Mouse (Mus musculus) lung, embryonic 16.5 days (tissue): ENCODE results near the gene Stat5b. TPM values are rescaled to one million over a fixed set of nuclear protein-coding genes. Genes with fewer than 3 reads are reported as not detected.
A peak's percentile ranks its signal among the peaks of the same experiment; 100 is the strongest.

Source experiments
- ATAC-seq: fragments of 200-750 bp; cut with Nextera tagmentation; 2 replicates; pipeline ENCODE4 v1.8.0; 2017; ENCODE audit warnings: low read depth, mild to moderate bottlenecking, moderate library complexity
- H3K27ac ChIP-seq: fragments of 300-500 bp; sonication (generic); 2 replicates; pipeline ENCODE4 v1.5.1; 2014; ENCODE audit warnings: mild to moderate bottlenecking, control low read depth, low read length
- H3K27me3 ChIP-seq: fragments of 300-500 bp; sonication (generic); 2 replicates; pipeline ENCODE4 v1.6.1; 2014; ENCODE audit warnings: low read depth, low read length, mixed read lengths; ENCODE audit not compliant: control insufficient read depth, insufficient read depth
- H3K36me3 ChIP-seq: fragments of 300-500 bp; sonication (generic); 2 replicates; pipeline ENCODE4 v1.6.1; 2014; ENCODE audit warnings: low read length; ENCODE audit not compliant: control insufficient read depth, insufficient read depth
- H3K4me1 ChIP-seq: fragments of 300-500 bp; sonication (generic); replicated peaks from 2 replicates; pipeline ENCODE4 v1.6.1; 2014; ENCODE audit warnings: low read length, mixed read lengths; ENCODE audit not compliant: control insufficient read depth, insufficient read depth
- H3K4me2 ChIP-seq: fragments of 300-500 bp; sonication (generic); 2 replicates; pipeline ENCODE4 v1.6.1; 2014; ENCODE audit warnings: low read depth, low read length, control low read depth
- H3K4me3 ChIP-seq: fragments of 300-500 bp; sonication (generic); 2 replicates; pipeline ENCODE4 v1.5.1; 2014; ENCODE audit warnings: mild to moderate bottlenecking, low read length, control low read depth
- H3K9ac ChIP-seq: fragments of 300-500 bp; sonication (generic); 2 replicates; pipeline ENCODE4 v1.6.1; 2014; ENCODE audit warnings: low read length, control low read depth
- H3K9me3 ChIP-seq: fragments of 300-500 bp; sonication (generic); 2 replicates; pipeline ENCODE4 v1.6.1; 2016; ENCODE audit warnings: low read length; ENCODE audit not compliant: control insufficient read depth
- WGBS: fragments of 180-500 bp; shearing (Covaris S2); extraction: QIAGEN DNeasy Blood & Tissue Kit; methylation state at CpG from one replicate; pipeline ENCODE4 v1.1.7; 2014; 5-methylcytosine and 5-hydroxymethylcytosine counted together
- polyA plus RNA-seq: library from polyadenylated mRNA; unstranded; fragments of >200 nt; fragmentation: Nextera tagmentation; extraction: Ambion mirVana; gene quantifications from 2 replicates; pipeline ENCODE4 v1.2.1, GENCODE M21; 2015

Gene Stat5b
- polyA plus RNA-seq, 1 experiment from 2014 or later = 27.2 TPM

DNA sequence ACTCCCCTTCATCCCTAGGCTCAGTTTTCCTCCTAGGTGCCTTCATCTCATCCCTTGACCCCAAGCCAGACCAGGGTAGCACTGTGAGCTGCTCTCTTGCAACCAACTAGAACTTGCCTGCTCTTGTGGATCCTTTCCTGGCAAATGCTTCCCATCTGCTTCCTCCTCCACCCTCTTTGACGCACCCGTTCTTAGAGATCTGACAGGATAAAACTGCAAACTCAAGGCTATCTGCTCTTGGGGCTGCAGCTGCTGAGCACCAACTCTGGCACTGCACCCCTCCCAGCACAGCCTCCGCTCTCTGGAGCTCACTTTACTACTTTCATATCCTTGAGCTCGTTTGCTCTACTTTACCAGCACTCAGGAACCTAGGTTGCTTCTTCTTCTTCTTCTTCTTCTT, 101.9 kb downstream of the Stat5b start:
- Histone ChIP-seq H3K4me2 (no peak overlapping the region), H3K9me3 (no peaks in the 10 kb centered on the region), H3K4me3 (no peak overlapping the region), H3K27me3 (0 out of 2 replicates have a peak, but pooled peaks cover 2% of the 10 kb centered on the region), H3K36me3 (no peaks in the 10 kb centered on the region), H3K27ac (no peak overlapping the region), H3K4me1 (no peaks in the 10 kb centered on the region), H3K9ac (no peak overlapping the region)
- ATAC-seq = no peak
- WGBS = 66% methylated on average over 4 of the region's 4 CpGs

DNA sequence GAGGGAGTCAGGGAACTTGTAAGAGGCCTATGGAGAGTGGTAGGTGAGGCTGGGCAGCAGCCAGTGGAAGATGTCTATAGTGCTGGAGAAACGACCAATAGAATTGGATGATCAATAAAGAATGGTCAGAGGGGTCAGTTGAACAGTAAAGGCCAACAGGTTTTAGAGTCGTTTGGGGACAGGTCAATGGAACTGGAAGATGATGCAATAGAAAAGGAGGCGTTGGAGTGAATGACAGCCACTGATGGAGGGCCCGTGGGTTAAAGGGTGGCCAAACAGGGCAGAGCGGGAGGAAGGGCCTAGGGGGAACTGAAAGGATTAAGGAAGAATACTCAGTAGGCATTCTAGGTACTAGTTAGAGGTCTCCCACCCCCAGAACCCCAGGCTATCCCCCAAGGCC, 103.4 kb downstream of the Stat5b start:
- H3K36me3 ChIP-seq = no peaks in the 10 kb centered on the region
- H3K4me3 ChIP-seq = no peak overlapping the region
- no peak overlapping the region for H3K9ac ChIP-seq
- ATAC-seq = no peak
- WGBS = 62% methylated on average over 5 of the region's 5 CpGs
- no peaks in the 10 kb centered on the region for H3K9me3 ChIP-seq
- H3K27ac ChIP-seq = no peak overlapping the region
- H3K27me3 ChIP-seq = 0 out of 2 replicates have a peak, but pooled peaks cover 2% of the 10 kb centered on the region
- no peaks in the 10 kb centered on the region for H3K4me1 ChIP-seq
- no peak overlapping the region for H3K4me2 ChIP-seq

DNA sequence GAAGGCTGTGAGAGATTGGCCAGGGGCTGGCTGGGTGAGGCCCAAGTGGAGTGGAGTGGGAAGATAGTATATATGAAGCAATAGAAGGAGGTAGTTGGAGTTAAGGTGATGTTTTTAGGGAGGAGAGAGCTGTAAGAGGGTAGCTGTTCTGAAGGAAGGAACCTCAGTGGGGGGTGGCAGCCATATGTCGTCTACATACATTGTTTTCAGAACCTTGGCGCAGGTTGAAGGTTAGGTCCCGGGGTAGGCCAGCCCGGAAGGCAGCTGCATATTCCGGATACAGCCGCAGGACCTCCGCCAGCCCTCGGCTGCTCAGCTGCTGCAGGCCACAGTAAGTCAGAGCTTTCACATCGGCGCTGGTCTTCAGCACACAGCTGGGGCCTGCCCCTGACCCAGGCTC, 104.0 kb downstream of the Stat5b start:
- no peaks in the 10 kb centered on the region for H3K9me3 ChIP-seq
- no peaks in the 10 kb centered on the region for H3K4me1 ChIP-seq
- no peak overlapping the region for H3K9ac ChIP-seq
- H3K4me2 ChIP-seq = no peak overlapping the region
- H3K36me3 ChIP-seq = no peaks in the 10 kb centered on the region
- no peak overlapping the region for H3K4me3 ChIP-seq
- WGBS = 80% methylated on average over 10 of the region's 10 CpGs
- ATAC-seq = no peak
- H3K27ac ChIP-seq = no peak overlapping the region
- 0 out of 2 replicates have a peak, but pooled peaks cover 2% of the 10 kb centered on the region for H3K27me3 ChIP-seq

DNA sequence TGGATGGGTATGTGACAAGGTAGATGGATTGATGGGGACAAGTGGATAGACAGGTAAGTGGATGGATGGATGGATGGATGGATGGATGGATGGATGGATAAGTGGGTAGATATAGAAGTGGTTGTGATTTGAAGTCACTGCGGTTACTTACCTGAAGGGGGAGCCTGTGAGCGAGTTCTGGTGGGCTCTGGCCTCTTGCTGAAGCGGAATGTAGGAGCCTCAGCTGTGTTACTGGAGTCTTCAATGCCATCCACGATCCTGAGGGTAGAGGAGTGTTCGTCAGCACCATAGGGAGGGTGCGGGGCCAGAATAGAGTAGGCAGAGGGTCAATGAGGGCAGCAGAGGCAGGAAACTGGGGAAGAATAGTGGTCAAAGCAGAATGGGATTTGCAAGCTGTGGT, 105.4 kb downstream of the Stat5b start:
- H3K4me3 ChIP-seq = no peak overlapping the region
- no peak overlapping the region for H3K4me2 ChIP-seq
- H3K36me3 ChIP-seq = no peaks in the 10 kb centered on the region
- no peak overlapping the region for H3K9ac ChIP-seq
- 0 out of 2 replicates have a peak, but pooled peaks cover 2% of the 10 kb centered on the region for H3K27me3 ChIP-seq
- WGBS = 10% methylated on average over 6 of the region's 6 CpGs
- no peaks in the 10 kb centered on the region for H3K9me3 ChIP-seq
- ATAC-seq = no peak
- no peaks in the 10 kb centered on the region for H3K4me1 ChIP-seq
- H3K27ac ChIP-seq = no peak overlapping the region

- H3K36me3 ChIP-seq = no peaks in the 10 kb centered on the region
- H3K4me2 ChIP-seq = no peak overlapping the region
- H3K27me3 ChIP-seq = no peaks in the 10 kb centered on the region
- no peak for ATAC-seq
- 60% methylated on average over 6 of the region's 6 CpGs for WGBS
- H3K9me3 ChIP-seq = no peaks in the 10 kb centered on the region
- no peak overlapping the region for H3K9ac ChIP-seq
- no peak overlapping the region for H3K27ac ChIP-seq
- H3K4me1 ChIP-seq = peaks cover 11% of the 10 kb centered on the region
- H3K4me3 ChIP-seq = no peak overlapping the region
Observed at GRCm38 (mm10) chr11:100741348-100741747, 109.2 kb downstream of the Stat5b start.

DNA sequence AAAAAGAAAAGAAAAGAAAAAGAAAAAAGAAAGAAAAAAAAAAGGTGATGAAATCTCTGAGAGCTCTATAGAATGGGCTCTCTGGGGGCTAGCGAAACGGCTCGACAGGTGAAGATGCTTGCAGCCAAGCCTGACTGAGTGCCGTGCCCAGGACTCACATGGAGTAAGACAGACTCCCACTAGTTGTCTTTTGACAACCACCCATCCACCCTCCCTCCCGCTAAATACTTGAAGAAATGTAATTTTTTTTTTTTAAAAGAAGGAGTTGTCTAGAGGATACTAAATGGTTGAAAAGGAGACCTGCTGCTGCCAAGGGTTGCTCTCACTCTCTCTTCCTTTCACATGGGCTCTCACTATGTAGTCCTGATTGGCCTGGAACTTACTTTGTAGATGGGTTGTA, 111.8 kb downstream of the Stat5b start:
- peak overlapping the region; percentile 99 for H3K4me3 ChIP-seq
- no peaks in the 10 kb centered on the region for H3K9me3 ChIP-seq
- peak overlapping the region; percentile 75 for H3K4me2 ChIP-seq
- H3K36me3 ChIP-seq = no peaks in the 10 kb centered on the region
- no peak for ATAC-seq
- WGBS = 21% methylated on average over 5 of the region's 5 CpGs
- H3K27me3 ChIP-seq = no peaks in the 10 kb centered on the region
- H3K9ac ChIP-seq = peak overlapping the region; percentile 65
- peaks cover 19% of the 10 kb centered on the region for H3K4me1 ChIP-seq
- H3K27ac ChIP-seq = peak overlapping the region; percentile 44; the same call in 1 of the 2 replicates

GRCm38 (mm10) chr11:100738066-100738604, 112.4 kb downstream of the Stat5b start, which contains the start of gene Rab5c:
Gene Rab5c (minus strand): TSS chr11:100738215.
- H3K36me3 ChIP-seq = no peaks in the 10 kb centered on the region
- under 1% methylated on average over 39 of the region's 39 CpGs for WGBS
- peak within 1 kb of the TSS; percentile 74 for H3K27ac ChIP-seq
- no peaks in the 10 kb centered on the region for H3K27me3 ChIP-seq
- peak; percentile 100 for ATAC-seq
- H3K4me1 ChIP-seq = peaks cover 19% of the 10 kb centered on the region
- peak within 1 kb of the TSS; percentile 99 for H3K9ac ChIP-seq
- H3K4me3 ChIP-seq = peak within 1 kb of the TSS; percentile 99
- H3K4me2 ChIP-seq = peak within 1 kb of the TSS; percentile 89
- no peaks in the 10 kb centered on the region for H3K9me3 ChIP-seq

DNA sequence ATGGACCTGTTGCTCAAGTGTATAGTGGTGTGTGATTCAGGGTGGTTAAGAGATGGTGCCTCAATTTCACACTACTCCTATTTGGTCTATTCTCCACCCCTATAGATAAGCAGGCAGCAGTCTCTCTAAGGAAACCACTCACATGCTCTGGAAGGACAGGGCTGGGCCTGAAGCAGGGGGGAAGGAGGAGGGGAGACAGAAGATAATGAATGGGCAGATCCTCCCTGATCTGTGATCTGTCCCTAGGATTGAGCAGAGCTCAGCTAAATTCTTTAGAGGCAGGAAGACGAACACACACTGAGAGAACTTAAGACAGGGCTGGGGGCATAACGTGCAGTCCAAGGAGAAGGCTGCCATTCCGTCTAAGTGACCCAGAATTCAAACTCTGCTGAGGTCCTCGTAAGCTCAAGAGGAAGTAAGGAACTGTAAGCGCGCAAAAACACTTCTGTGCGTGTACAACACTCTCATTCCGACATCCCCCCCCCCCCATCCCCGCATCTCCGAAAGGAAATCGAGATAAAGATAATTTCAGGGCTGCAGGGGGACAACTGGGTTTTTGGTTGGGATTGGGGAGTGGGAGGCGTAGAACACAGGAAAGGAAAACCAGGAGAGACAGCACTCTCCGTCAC, 113.3 kb downstream of the Stat5b start:
- no peaks in the 10 kb centered on the region for H3K27me3 ChIP-seq
- ATAC-seq = no peak
- peak overlapping the region; percentile 99 for H3K4me3 ChIP-seq
- H3K4me2 ChIP-seq = peak overlapping the region; percentile 89
- H3K4me1 ChIP-seq = peaks cover 19% of the 10 kb centered on the region
- under 1% methylated on average over 13 of the region's 13 CpGs for WGBS
- H3K9me3 ChIP-seq = no peaks in the 10 kb centered on the region
- no peaks in the 10 kb centered on the region for H3K36me3 ChIP-seq
- peak overlapping the region; percentile 99 for H3K9ac ChIP-seq
- H3K27ac ChIP-seq = peak overlapping the region; percentile 74

GRCm38 (mm10) chr11:100736746-100737080, 113.8 kb downstream of the Stat5b start:
- peaks cover 19% of the 10 kb centered on the region for H3K4me1 ChIP-seq
- H3K9me3 ChIP-seq = no peaks in the 10 kb centered on the region
- no peak for ATAC-seq
- H3K27ac ChIP-seq = no peak overlapping the region
- no peaks in the 10 kb centered on the region for H3K27me3 ChIP-seq
- H3K4me2 ChIP-seq = peak overlapping the region; percentile 89
- peak overlapping the region; percentile 99 for H3K4me3 ChIP-seq
- H3K9ac ChIP-seq = peak overlapping the region; percentile 99
- no peaks in the 10 kb centered on the region for H3K36me3 ChIP-seq
- WGBS = 54% methylated on average over 4 of the region's 4 CpGs
